Mouse (Mus musculus): Measurements from ENCODE around the gene Kat8. TPM values are rescaled to one million over a fixed set of nuclear protein-coding genes. Genes with fewer than 3 reads are reported as not detected.

The Kat8 gene
- polyA plus RNA-seq (2011; ENCODE audit: insufficient read depth, insufficient read length, low read depth, missing spikeins), result 43.2 and 47.1 TPM in 2 replicates

- H3K9me3 ChIP-seq (replicated peaks; ENCODE audit: control insufficient read depth, insufficient read depth, low read length, poor library complexity, severe bottlenecking), result no peaks in the 10 kb centered on the region
- peaks cover 41% of the 10 kb centered on the region for H3K36me3 ChIP-seq (ENCODE audit: control insufficient read depth, insufficient read depth, low read length, poor library complexity, severe bottlenecking)
- H3K27me3 ChIP-seq (ENCODE audit: control insufficient read depth, insufficient read depth, low read length, poor library complexity, severe bottlenecking), result no peaks in the 10 kb centered on the region
- peak; percentile 70 for TF ChIP-seq POLR2A (IDR thresholded peaks at IDR 0.05; ENCODE audit: insufficient read depth, low read length)
- no peak for TF ChIP-seq CTCF (IDR thresholded peaks at IDR 0.05; ENCODE audit: low read depth, low read length)
- TF ChIP-seq EP300 (IDR thresholded peaks at IDR 0.05; ENCODE audit: insufficient read depth, low read depth, low read length), result 0 out of 2 replicates have a peak, but pooled peaks have one; percentile 24
- peak within 1 kb of the TSS; percentile 83 for H3K9ac ChIP-seq (ENCODE audit: low read depth, poor library complexity, severe bottlenecking)
- peak within 1 kb of the TSS; percentile 89 for H3K27ac ChIP-seq (ENCODE audit: insufficient read depth, low read length)
- H3K4me1 ChIP-seq (ENCODE audit: control insufficient read depth, insufficient read depth, low read length), result no peaks in the 10 kb centered on the region
- peak within 1 kb of the TSS; percentile 81 for H3K4me3 ChIP-seq (ENCODE audit: low read depth, low read length)
These were observed at the start of gene Kat8 for GRCm38 (mm10) chr7:127912190-127912871. TSS of gene Kat8 (plus strand) at chr7:127912516.

GRCm38 (mm10) chr7:127866434-127866833 is 45.9 kb upstream of the Kat8 start:
- H3K4me3 ChIP-seq (ENCODE audit: low read depth, low read length), result peak overlapping the region; percentile 21

GRCm38 (mm10) chr7:127867641-127868040 is 44.7 kb upstream of the Kat8 start:
- Histone ChIP-seq H3K9ac (ENCODE audit: low read depth, poor library complexity, severe bottlenecking) (0 out of 2 replicates have a peak overlapping the region, but pooled peaks have one; percentile 1), H3K27me3 (ENCODE audit: control insufficient read depth, insufficient read depth, low read length, poor library complexity, severe bottlenecking) (no peaks in the 10 kb centered on the region), H3K27ac (ENCODE audit: insufficient read depth, low read length) (no peak overlapping the region), H3K36me3 (ENCODE audit: control insufficient read depth, insufficient read depth, low read length, poor library complexity, severe bottlenecking) (no peaks in the 10 kb centered on the region), H3K4me3 (ENCODE audit: low read depth, low read length) (peak overlapping the region; percentile 18), H3K9me3 (replicated peaks; ENCODE audit: control insufficient read depth, insufficient read depth, low read length, poor library complexity, severe bottlenecking) (no peaks in the 10 kb centered on the region), H3K4me1 (ENCODE audit: control insufficient read depth, insufficient read depth, low read length) (no peaks in the 10 kb centered on the region)
- TF ChIP-seq CTCF (IDR thresholded peaks at IDR 0.05; ENCODE audit: low read depth, low read length) (no peak), EP300 (IDR thresholded peaks at IDR 0.05; ENCODE audit: insufficient read depth, low read depth, low read length) (no peak), POLR2A (IDR thresholded peaks at IDR 0.05; ENCODE audit: insufficient read depth, low read length) (no peak)

More at GRCm38 (mm10) chr7:127866434-127866833, 45.9 kb upstream of the Kat8 start:
- Histone ChIP-seq H3K27ac (ENCODE audit: insufficient read depth, low read length) (no peak overlapping the region), H3K36me3 (ENCODE audit: control insufficient read depth, insufficient read depth, low read length, poor library complexity, severe bottlenecking) (no peaks in the 10 kb centered on the region), H3K9ac (ENCODE audit: low read depth, poor library complexity, severe bottlenecking) (no peak overlapping the region), H3K9me3 (replicated peaks; ENCODE audit: control insufficient read depth, insufficient read depth, low read length, poor library complexity, severe bottlenecking) (no peaks in the 10 kb centered on the region), H3K4me1 (ENCODE audit: control insufficient read depth, insufficient read depth, low read length) (no peaks in the 10 kb centered on the region), H3K27me3 (ENCODE audit: control insufficient read depth, insufficient read depth, low read length, poor library complexity, severe bottlenecking) (no peaks in the 10 kb centered on the region)
- no peak for TF ChIP-seq CTCF (IDR thresholded peaks at IDR 0.05; ENCODE audit: low read depth, low read length)
- TF ChIP-seq EP300 (IDR thresholded peaks at IDR 0.05; ENCODE audit: insufficient read depth, low read depth, low read length), result no peak
- no peak for TF ChIP-seq POLR2A (IDR thresholded peaks at IDR 0.05; ENCODE audit: insufficient read depth, low read length)

- Histone ChIP-seq H3K27me3 (ENCODE audit: control insufficient read depth, insufficient read depth, low read length, poor library complexity, severe bottlenecking) (no peaks in the 10 kb centered on the region), H3K27ac (ENCODE audit: insufficient read depth, low read length) (no peak overlapping the region), H3K9me3 (replicated peaks; ENCODE audit: control insufficient read depth, insufficient read depth, low read length, poor library complexity, severe bottlenecking) (no peaks in the 10 kb centered on the region), H3K9ac (ENCODE audit: low read depth, poor library complexity, severe bottlenecking) (no peak overlapping the region), H3K36me3 (ENCODE audit: control insufficient read depth, insufficient read depth, low read length, poor library complexity, severe bottlenecking) (no peaks in the 10 kb centered on the region), H3K4me1 (ENCODE audit: control insufficient read depth, insufficient read depth, low read length) (no peaks in the 10 kb centered on the region), H3K4me3 (ENCODE audit: low read depth, low read length) (no peak overlapping the region)
- no peak for TF ChIP-seq CTCF (IDR thresholded peaks at IDR 0.05; ENCODE audit: low read depth, low read length)
These were observed 43.0 kb upstream of the Kat8 start for GRCm38 (mm10) chr7:127869149-127869810.

- Histone ChIP-seq H3K9ac (ENCODE audit: low read depth, poor library complexity, severe bottlenecking) (no peak overlapping the region), H3K27ac (ENCODE audit: insufficient read depth, low read length) (no peak overlapping the region), H3K4me3 (ENCODE audit: low read depth, low read length) (no peak overlapping the region), H3K4me1 (ENCODE audit: control insufficient read depth, insufficient read depth, low read length) (no peaks in the 10 kb centered on the region), H3K9me3 (replicated peaks; ENCODE audit: control insufficient read depth, insufficient read depth, low read length, poor library complexity, severe bottlenecking) (no peaks in the 10 kb centered on the region), H3K36me3 (ENCODE audit: control insufficient read depth, insufficient read depth, low read length, poor library complexity, severe bottlenecking) (no peaks in the 10 kb centered on the region), H3K27me3 (ENCODE audit: control insufficient read depth, insufficient read depth, low read length, poor library complexity, severe bottlenecking) (no peaks in the 10 kb centered on the region)
- TF ChIP-seq EP300 (IDR thresholded peaks at IDR 0.05; ENCODE audit: insufficient read depth, low read depth, low read length), result no peak
- no peak for TF ChIP-seq POLR2A (IDR thresholded peaks at IDR 0.05; ENCODE audit: insufficient read depth, low read length)
- TF ChIP-seq CTCF (IDR thresholded peaks at IDR 0.05; ENCODE audit: low read depth, low read length), result peak; percentile 15
These were observed 42.0 kb upstream of the Kat8 start for GRCm38 (mm10) chr7:127870136-127870821.
